Mouse (Mus musculus) liver, embryonic 11.5 days (tissue): ENCODE results near the gene Nedd9. TPM values are rescaled to one million over a fixed set of nuclear protein-coding genes. Genes with fewer than 3 reads are reported as not detected.

Experiments used
- ATAC-seq: fragments of 200-750 bp; cut with Nextera tagmentation; replicated peaks from 2 replicates; pipeline ENCODE4 v1.8.0; 2017; ENCODE audit warnings: moderate number of reproducible peaks, mild to moderate bottlenecking, moderate TSS enrichment, moderate library complexity; ENCODE audit not compliant: low FRiP score
- DNase-seq: peaks from one replicate; pipeline ENCODE4 v3.0.0-alpha.2; 2017; ENCODE audit warnings: low spot score
- H3K27ac ChIP-seq: fragments of 300-500 bp; sonication (generic); 2 replicates; pipeline ENCODE4 v1.5.1; 2014; ENCODE audit warnings: mild to moderate bottlenecking, low read depth, low read length, control low read depth
- H3K27me3 ChIP-seq: fragments of 300-500 bp; sonication (generic); replicated peaks from 2 replicates; pipeline ENCODE4 v1.6.1; 2014; ENCODE audit warnings: low read length, mixed read lengths; ENCODE audit not compliant: control insufficient read depth, insufficient read depth
- H3K36me3 ChIP-seq: fragments of 300-500 bp; sonication (generic); 2 replicates; pipeline ENCODE4 v1.6.1; 2014; ENCODE audit warnings: mild to moderate bottlenecking, low read length, moderate library complexity, mixed read lengths; ENCODE audit not compliant: control insufficient read depth, insufficient read depth
- H3K4me1 ChIP-seq: fragments of 300-500 bp; sonication (generic); replicated peaks from 2 replicates; pipeline ENCODE4 v1.6.1; 2014; ENCODE audit warnings: low read length, mixed read lengths; ENCODE audit not compliant: control insufficient read depth, insufficient read depth
- H3K4me2 ChIP-seq: fragments of 300-500 bp; sonication (generic); 2 replicates; pipeline ENCODE4 v1.6.1; 2014; ENCODE audit warnings: mild to moderate bottlenecking, control low read depth, moderate library complexity
- H3K4me3 ChIP-seq: fragments of 300-500 bp; sonication (generic); 2 replicates; pipeline ENCODE4 v1.5.1; 2014; ENCODE audit warnings: low read depth, low read length, control low read depth
- H3K9ac ChIP-seq: fragments of 300-500 bp; sonication (generic); 2 replicates; pipeline ENCODE4 v1.6.1; 2014; ENCODE audit warnings: low read depth, low read length, control low read depth
- H3K9me3 ChIP-seq: fragments of 300-500 bp; sonication (generic); 2 replicates; pipeline ENCODE4 v1.6.1; 2016; ENCODE audit warnings: low read length, inconsistent platforms, mixed read lengths; ENCODE audit not compliant: control insufficient read depth
- WGBS: fragments of 180-500 bp; shearing (Covaris S2); extraction: QIAGEN DNeasy Blood & Tissue Kit; methylation state at CpG from one replicate; pipeline ENCODE4 v1.1.7; 2014; 5-methylcytosine and 5-hydroxymethylcytosine counted together
- polyA plus RNA-seq: library from polyadenylated mRNA; unstranded; fragments of >200 nt; fragmentation: Nextera tagmentation; extraction: Ambion mirVana; gene quantifications from 2 replicates; pipeline ENCODE4 v1.2.1, GENCODE M21; 2014

Gene Nedd9
- polyA plus RNA-seq, 1 experiment from 2014 or later = 6.1 TPM

- no peaks in the 10 kb centered on the region for H3K36me3 ChIP-seq
- no peaks in the 10 kb centered on the region for H3K27me3 ChIP-seq
- WGBS = 75% methylated on average over 11 of the region's 11 CpGs
- H3K9ac ChIP-seq = no peak overlapping the region
- ATAC-seq (no peak), DNase-seq (no peak)
- no peak overlapping the region for H3K4me3 ChIP-seq
- no peak overlapping the region for H3K27ac ChIP-seq
- no peaks in the 10 kb centered on the region for H3K9me3 ChIP-seq
- no peaks in the 10 kb centered on the region for H3K4me1 ChIP-seq
- H3K4me2 ChIP-seq = no peak overlapping the region
Observed at GRCm38 (mm10) chr13:41416065-41417016, 70.8 kb downstream of the Nedd9 start.

GRCm38 (mm10) chr13:41410191-41411074, 76.7 kb downstream of the Nedd9 start:
- Histone ChIP-seq H3K27ac (no peak overlapping the region), H3K4me1 (no peaks in the 10 kb centered on the region), H3K9ac (no peak overlapping the region), H3K4me2 (no peak overlapping the region), H3K4me3 (no peak overlapping the region), H3K9me3 (no peaks in the 10 kb centered on the region), H3K36me3 (no peaks in the 10 kb centered on the region), H3K27me3 (no peaks in the 10 kb centered on the region)
- WGBS = 69% methylated on average over 13 of the region's 13 CpGs
- DNase-seq (no peak), ATAC-seq (no peak)

- no peak overlapping the region for H3K4me3 ChIP-seq
- no peak for DNase-seq
- no peak overlapping the region for H3K9ac ChIP-seq
- no peaks in the 10 kb centered on the region for H3K36me3 ChIP-seq
- no peaks in the 10 kb centered on the region for H3K4me1 ChIP-seq
- 73% methylated on average over 3 of the region's 3 CpGs for WGBS
- no peak for ATAC-seq
- no peak overlapping the region for H3K4me2 ChIP-seq
- H3K27me3 ChIP-seq = no peaks in the 10 kb centered on the region
- H3K27ac ChIP-seq = no peak overlapping the region
- no peaks in the 10 kb centered on the region for H3K9me3 ChIP-seq
Observed at GRCm38 (mm10) chr13:41409291-41409690, 77.9 kb downstream of the Nedd9 start.

GRCm38 (mm10) chr13:41408374-41408952, 78.7 kb downstream of the Nedd9 start:
- ATAC-seq = no peak

GRCm38 (mm10) chr13:41405009-41405408, 82.2 kb downstream of the Nedd9 start:
- Histone ChIP-seq H3K27ac (no peak overlapping the region), H3K4me3 (no peak overlapping the region), H3K4me1 (no peaks in the 10 kb centered on the region), H3K4me2 (no peak overlapping the region), H3K36me3 (no peaks in the 10 kb centered on the region), H3K27me3 (no peaks in the 10 kb centered on the region), H3K9ac (no peak overlapping the region), H3K9me3 (no peaks in the 10 kb centered on the region)
- 87% methylated on average over 5 of the region's 5 CpGs for WGBS
- no peak for DNase-seq
- ATAC-seq = no peak

More at GRCm38 (mm10) chr13:41408374-41408952, 78.7 kb downstream of the Nedd9 start:
- Histone ChIP-seq H3K9ac (no peak overlapping the region), H3K27me3 (no peaks in the 10 kb centered on the region), H3K4me1 (no peaks in the 10 kb centered on the region), H3K27ac (no peak overlapping the region), H3K9me3 (no peaks in the 10 kb centered on the region), H3K4me3 (no peak overlapping the region), H3K36me3 (no peaks in the 10 kb centered on the region), H3K4me2 (no peak overlapping the region)
- DNase-seq = no peak
- WGBS = 78% methylated on average over 10 of the region's 10 CpGs

GRCm38 (mm10) chr13:41403838-41404237, 83.3 kb downstream of the Nedd9 start:
- Histone ChIP-seq H3K4me3 (no peak overlapping the region), H3K4me2 (no peak overlapping the region), H3K27ac (no peak overlapping the region), H3K9me3 (no peaks in the 10 kb centered on the region), H3K4me1 (no peaks in the 10 kb centered on the region), H3K9ac (no peak overlapping the region), H3K36me3 (no peaks in the 10 kb centered on the region), H3K27me3 (no peaks in the 10 kb centered on the region)
- WGBS = 80% methylated on average over 6 of the region's 6 CpGs
- no peak for DNase-seq
- no peak for ATAC-seq

- Histone ChIP-seq H3K4me1 (no peaks in the 10 kb centered on the region), H3K9me3 (no peaks in the 10 kb centered on the region), H3K4me3 (no peak overlapping the region), H3K27ac (no peak overlapping the region), H3K9ac (no peak overlapping the region), H3K27me3 (no peaks in the 10 kb centered on the region), H3K4me2 (no peak overlapping the region), H3K36me3 (no peaks in the 10 kb centered on the region)
- DNase-seq (no peak), ATAC-seq (no peak)
- 49% methylated on average over 6 of the region's 6 CpGs for WGBS
Observed at GRCm38 (mm10) chr13:41402441-41403003, 84.6 kb downstream of the Nedd9 start.

- no peak for DNase-seq
- Histone ChIP-seq H3K27me3 (no peaks in the 10 kb centered on the region), H3K27ac (no peak overlapping the region), H3K9ac (no peak overlapping the region), H3K36me3 (no peaks in the 10 kb centered on the region), H3K9me3 (no peaks in the 10 kb centered on the region), H3K4me2 (no peak overlapping the region), H3K4me1 (no peaks in the 10 kb centered on the region), H3K4me3 (no peak overlapping the region)
- no peak for ATAC-seq
- 72% methylated on average over 5 of the region's 6 CpGs for whole genome bisulfite sequencing
Observed at GRCm38 (mm10) chr13:41401775-41402174, 85.4 kb downstream of the Nedd9 start.
